Mouse (Mus musculus): ENCODE measurements around the gene Sgf29. TPM values are rescaled to one million over a fixed set of nuclear protein-coding genes. Genes with fewer than 3 reads are reported as not detected.

Sgf29 gene
- polyA plus RNA-seq, 1 experiment from 2014 or later, result 57.5 TPM

DNA sequence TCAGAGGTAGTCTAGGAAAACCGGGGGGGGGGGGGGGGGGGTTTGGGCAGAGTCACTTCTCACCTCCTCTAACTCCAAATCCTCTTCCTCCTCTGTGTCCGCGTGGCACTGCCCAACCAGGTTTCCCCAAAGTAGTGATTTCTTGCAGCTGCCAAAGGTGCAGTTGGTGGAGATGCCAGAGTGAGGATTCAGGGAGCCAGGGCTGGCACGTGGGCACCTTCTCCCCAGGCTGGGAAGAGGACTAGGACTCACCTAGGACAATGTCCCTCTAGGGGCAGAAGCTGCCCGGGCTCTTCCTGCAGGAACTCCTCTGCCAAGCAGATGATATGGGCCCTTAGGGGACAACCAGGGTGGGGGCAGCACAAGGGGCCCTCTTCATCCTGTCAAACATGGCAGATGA lies 42.6 kb downstream of the Sgf29 start:
- Histone ChIP-seq H3K9ac (replicated peaks; ENCODE audit: low read depth, low read length) (no peak overlapping the region), H3K27ac (ENCODE audit: low read length) (no peak overlapping the region), H3K36me3 (ENCODE audit: control insufficient read depth, insufficient read depth) (peaks cover 8% of the 10 kb centered on the region; the same call in 1 of the 2 replicates), H3K4me1 (replicated peaks; ENCODE audit: control insufficient read depth, insufficient read depth, low read length) (peaks cover 16% of the 10 kb centered on the region), H3K27me3 (replicated peaks; ENCODE audit: control insufficient read depth, insufficient read depth, low read length) (no peaks in the 10 kb centered on the region), H3K4me3 (replicated peaks; ENCODE audit: low read length) (no peak overlapping the region), H3K9me3 (ENCODE audit: control insufficient read depth, low read length) (no peaks in the 10 kb centered on the region), H3K4me2 (ENCODE audit: low read length) (no peak overlapping the region)
- no peak for ATAC-seq
- WGBS, result 82% methylated on average over 5 of the region's 5 CpGs

DNA sequence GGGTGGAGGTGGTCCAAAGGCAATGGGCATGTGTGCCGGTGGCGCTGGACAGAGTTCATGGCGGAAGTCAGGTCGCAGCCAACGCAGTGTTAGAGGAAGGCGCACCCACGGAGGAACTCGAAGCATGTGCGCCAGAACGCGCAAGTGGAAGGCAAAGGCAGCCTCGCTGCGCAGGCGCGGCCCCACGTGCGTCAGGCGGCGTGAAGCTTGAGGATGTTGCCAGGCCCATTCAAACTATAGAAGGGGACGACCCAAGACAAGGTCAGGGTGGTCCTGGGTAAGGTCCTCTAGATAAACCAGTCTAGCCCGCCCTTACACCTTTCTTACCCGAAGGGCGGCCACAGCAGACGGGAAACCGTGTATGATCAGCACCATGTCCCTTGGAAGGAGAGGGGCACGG lies 43.3 kb downstream of the Sgf29 start:
- Histone ChIP-seq H3K4me1 (replicated peaks; ENCODE audit: control insufficient read depth, insufficient read depth, low read length) (peaks cover 24% of the 10 kb centered on the region), H3K4me2 (ENCODE audit: low read length) (no peak overlapping the region), H3K27ac (ENCODE audit: low read length) (no peak overlapping the region), H3K9ac (replicated peaks; ENCODE audit: low read depth, low read length) (no peak overlapping the region), H3K9me3 (ENCODE audit: control insufficient read depth, low read length) (no peaks in the 10 kb centered on the region), H3K4me3 (replicated peaks; ENCODE audit: low read length) (no peak overlapping the region), H3K27me3 (replicated peaks; ENCODE audit: control insufficient read depth, insufficient read depth, low read length) (no peaks in the 10 kb centered on the region), H3K36me3 (ENCODE audit: control insufficient read depth, insufficient read depth) (peaks cover 8% of the 10 kb centered on the region; the same call in 1 of the 2 replicates)
- no peak for ATAC-seq
- 95% methylated on average over 26 of the region's 26 CpGs for WGBS

GRCm38 (mm10) chr7:126693256-126693655 lies 44.1 kb downstream of the Sgf29 start:
- Histone ChIP-seq H3K9ac (replicated peaks; ENCODE audit: low read depth, low read length) (no peak overlapping the region), H3K4me2 (ENCODE audit: low read length) (no peak overlapping the region), H3K9me3 (ENCODE audit: control insufficient read depth, low read length) (no peaks in the 10 kb centered on the region), H3K4me3 (replicated peaks; ENCODE audit: low read length) (no peak overlapping the region), H3K4me1 (replicated peaks; ENCODE audit: control insufficient read depth, insufficient read depth, low read length) (peaks cover 24% of the 10 kb centered on the region), H3K27me3 (replicated peaks; ENCODE audit: control insufficient read depth, insufficient read depth, low read length) (no peaks in the 10 kb centered on the region), H3K36me3 (ENCODE audit: control insufficient read depth, insufficient read depth) (peaks cover 8% of the 10 kb centered on the region; the same call in 1 of the 2 replicates), H3K27ac (ENCODE audit: low read length) (no peak overlapping the region)
- ATAC-seq, result no peak
- 28% methylated on average over 3 of the region's 3 CpGs for WGBS

DNA sequence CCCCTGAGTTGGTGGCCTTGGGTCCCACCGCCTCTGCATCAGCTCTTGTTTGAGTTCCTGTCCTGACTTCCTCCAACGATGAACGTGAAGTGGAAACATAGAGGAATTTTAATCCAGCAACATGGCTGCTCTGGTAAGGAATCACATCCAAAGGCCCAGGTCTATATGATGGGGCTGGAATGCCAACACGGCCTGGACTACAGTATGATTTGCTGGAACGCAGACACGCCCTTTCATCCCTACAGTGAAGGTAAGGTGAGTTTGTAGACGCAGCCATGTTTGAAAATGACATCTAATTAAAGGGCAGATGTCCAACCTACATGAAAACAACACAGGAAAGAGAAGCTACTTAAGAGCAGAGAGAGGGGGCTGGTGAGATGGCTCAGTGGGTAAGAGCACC lies 44.7 kb downstream of the Sgf29 start:
- Histone ChIP-seq H3K4me3 (replicated peaks; ENCODE audit: low read length) (no peak overlapping the region), H3K27me3 (replicated peaks; ENCODE audit: control insufficient read depth, insufficient read depth, low read length) (no peaks in the 10 kb centered on the region), H3K36me3 (ENCODE audit: control insufficient read depth, insufficient read depth) (peaks cover 8% of the 10 kb centered on the region; the same call in 1 of the 2 replicates), H3K4me1 (replicated peaks; ENCODE audit: control insufficient read depth, insufficient read depth, low read length) (peaks cover 24% of the 10 kb centered on the region), H3K9ac (replicated peaks; ENCODE audit: low read depth, low read length) (no peak overlapping the region), H3K4me2 (ENCODE audit: low read length) (peak overlapping the region; percentile 16; the same call in 1 of the 2 replicates), H3K9me3 (ENCODE audit: control insufficient read depth, low read length) (no peaks in the 10 kb centered on the region), H3K27ac (ENCODE audit: low read length) (no peak overlapping the region)
- no peak for ATAC-seq
- 85% methylated on average over 7 of the region's 7 CpGs for WGBS

DNA sequence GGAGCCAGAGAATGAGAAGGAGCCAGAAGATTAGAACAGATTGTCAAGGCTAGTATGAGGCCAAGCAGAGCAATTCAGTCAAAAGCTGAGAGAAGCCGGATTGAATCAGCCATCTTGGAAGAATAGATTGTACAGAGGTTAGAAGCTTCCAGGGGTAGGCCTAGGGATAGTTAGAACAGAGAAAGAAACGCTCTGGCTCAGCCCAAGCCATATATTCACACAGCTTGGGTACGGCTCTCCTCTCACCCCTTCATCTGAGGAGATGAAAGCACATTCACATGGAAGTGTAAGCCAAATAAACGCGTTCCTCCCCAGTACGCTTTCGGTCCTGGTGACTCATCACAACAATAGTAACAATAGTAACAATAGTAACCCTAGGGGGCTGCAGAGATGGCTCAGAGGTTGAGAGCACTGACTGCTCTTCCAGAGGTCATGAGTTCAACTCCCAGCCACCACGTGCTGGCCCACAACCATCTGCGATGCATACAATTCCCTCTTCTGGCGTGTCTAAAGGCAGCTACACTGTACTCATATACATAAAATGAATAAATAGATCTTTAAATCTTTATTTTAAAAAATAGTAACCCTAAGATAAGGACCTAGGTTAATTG lies 45.4 kb downstream of the Sgf29 start:
- H3K9me3 ChIP-seq (ENCODE audit: control insufficient read depth, low read length), result no peaks in the 10 kb centered on the region
- no peak for ATAC-seq
- H3K27me3 ChIP-seq (replicated peaks; ENCODE audit: control insufficient read depth, insufficient read depth, low read length), result no peaks in the 10 kb centered on the region
- H3K4me3 ChIP-seq (replicated peaks; ENCODE audit: low read length), result peak overlapping the region; percentile 78
- peak overlapping the region; percentile 85 for H3K9ac ChIP-seq (replicated peaks; ENCODE audit: low read depth, low read length)
- H3K27ac ChIP-seq (ENCODE audit: low read length), result peak overlapping the region; percentile 37; the same call in 1 of the 2 replicates
- H3K4me1 ChIP-seq (replicated peaks; ENCODE audit: control insufficient read depth, insufficient read depth, low read length), result peaks cover 24% of the 10 kb centered on the region
- H3K36me3 ChIP-seq (ENCODE audit: control insufficient read depth, insufficient read depth), result peaks cover 12% of the 10 kb centered on the region
- WGBS, result 28% methylated on average over 10 of the region's 10 CpGs
- peak overlapping the region; percentile 64 for H3K4me2 ChIP-seq (ENCODE audit: low read length)

DNA sequence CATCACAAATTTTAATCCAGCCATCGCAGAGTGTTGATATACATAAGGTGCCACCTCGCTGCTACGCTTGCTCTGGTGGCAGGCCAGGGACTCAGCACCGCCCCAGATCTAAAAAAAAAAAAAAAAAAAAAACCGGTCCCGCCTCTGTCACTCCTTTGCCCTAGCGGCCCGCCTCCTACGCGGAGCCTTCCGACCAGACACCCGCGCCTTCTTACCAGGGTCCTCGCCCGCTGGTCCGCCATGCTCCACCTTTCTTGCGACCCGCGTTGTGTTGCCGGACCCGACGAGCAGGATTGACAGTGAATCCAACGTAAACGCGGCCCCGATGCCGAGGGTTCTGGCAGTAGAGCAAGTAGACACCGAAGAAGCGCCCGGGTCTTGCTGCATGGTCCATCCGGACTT lies 46.1 kb downstream of the Sgf29 start, which contains the start of gene Bola2:
Bola2 (plus strand) TSS at position 192 of the 402 bp plus-strand sequence.
- no peaks in the 10 kb centered on the region for H3K27me3 ChIP-seq (replicated peaks; ENCODE audit: control insufficient read depth, insufficient read depth, low read length)
- peak within 1 kb of the TSS; percentile 92 for H3K27ac ChIP-seq (ENCODE audit: low read length)
- under 1% methylated on average over 29 of the region's 31 CpGs for WGBS
- peaks cover 24% of the 10 kb centered on the region for H3K4me1 ChIP-seq (replicated peaks; ENCODE audit: control insufficient read depth, insufficient read depth, low read length)
- peak; percentile 39 for ATAC-seq
- H3K4me2 ChIP-seq (ENCODE audit: low read length), result peak within 1 kb of the TSS; percentile 86
- peak within 1 kb of the TSS; percentile 85 for H3K9ac ChIP-seq (replicated peaks; ENCODE audit: low read depth, low read length)
- peaks cover 19% of the 10 kb centered on the region for H3K36me3 ChIP-seq (ENCODE audit: control insufficient read depth, insufficient read depth)
- H3K9me3 ChIP-seq (ENCODE audit: control insufficient read depth, low read length), result no peaks in the 10 kb centered on the region
- H3K4me3 ChIP-seq (replicated peaks; ENCODE audit: low read length), result peak within 1 kb of the TSS; percentile 78

GRCm38 (mm10) chr7:126695631-126696207 lies 46.6 kb downstream of the Sgf29 start, which contains the start of gene Slx1b:
Gene Slx1b, minus strand, starts transcription at chr7:126695784.
- peak; percentile 97 for ATAC-seq

DNA sequence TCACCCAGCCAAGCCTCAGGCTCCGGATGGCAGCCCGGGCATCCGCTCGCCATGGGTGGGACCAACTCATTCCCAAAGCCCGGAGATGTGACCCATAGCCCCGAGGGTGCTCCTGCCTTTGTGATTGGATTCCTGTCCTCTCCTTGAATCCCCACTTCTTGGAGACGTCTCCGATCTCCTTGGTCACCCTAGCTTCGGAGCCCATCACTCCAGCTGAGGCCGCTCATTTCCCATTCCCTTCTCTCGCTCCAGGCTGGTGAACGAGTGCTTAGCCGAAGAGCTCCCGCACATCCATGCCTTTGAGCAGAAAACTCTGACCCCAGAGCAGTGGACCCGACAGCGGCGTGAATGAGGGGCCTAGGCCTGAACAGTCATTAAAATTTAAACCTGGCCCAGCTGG lies 47.2 kb downstream of the Sgf29 start:
- Histone ChIP-seq H3K4me1 (replicated peaks; ENCODE audit: control insufficient read depth, insufficient read depth, low read length) (peaks cover 31% of the 10 kb centered on the region), H3K9ac (replicated peaks; ENCODE audit: low read depth, low read length) (peak overlapping the region; percentile 79), H3K27me3 (replicated peaks; ENCODE audit: control insufficient read depth, insufficient read depth, low read length) (no peaks in the 10 kb centered on the region), H3K27ac (ENCODE audit: low read length) (no peak overlapping the region; the same call in 1 of the 2 replicates), H3K4me3 (replicated peaks; ENCODE audit: low read length) (peak overlapping the region; percentile 78), H3K36me3 (ENCODE audit: control insufficient read depth, insufficient read depth) (peaks cover 15% of the 10 kb centered on the region), H3K4me2 (ENCODE audit: low read length) (peak overlapping the region; percentile 86), H3K9me3 (ENCODE audit: control insufficient read depth, low read length) (no peaks in the 10 kb centered on the region)
- WGBS, result 4% methylated on average over 17 of the region's 17 CpGs
- no peak for ATAC-seq

More at GRCm38 (mm10) chr7:126695631-126696207, 46.6 kb downstream of the Sgf29 start, which contains the start of gene Slx1b:
- H3K36me3 ChIP-seq (ENCODE audit: control insufficient read depth, insufficient read depth), result peaks cover 19% of the 10 kb centered on the region
- no peaks in the 10 kb centered on the region for H3K9me3 ChIP-seq (ENCODE audit: control insufficient read depth, low read length)
- peak within 1 kb of the TSS; percentile 85 for H3K9ac ChIP-seq (replicated peaks; ENCODE audit: low read depth, low read length)
- WGBS, result under 1% methylated on average over 39 of the region's 40 CpGs
- H3K27ac ChIP-seq (ENCODE audit: low read length), result peak within 1 kb of the TSS; percentile 92
- H3K4me3 ChIP-seq (replicated peaks; ENCODE audit: low read length), result peak within 1 kb of the TSS; percentile 78
- H3K4me1 ChIP-seq (replicated peaks; ENCODE audit: control insufficient read depth, insufficient read depth, low read length), result peaks cover 26% of the 10 kb centered on the region
- H3K27me3 ChIP-seq (replicated peaks; ENCODE audit: control insufficient read depth, insufficient read depth, low read length), result no peaks in the 10 kb centered on the region
- peak within 1 kb of the TSS; percentile 86 for H3K4me2 ChIP-seq (ENCODE audit: low read length)

GRCm38 (mm10) chr7:126696886-126697285 lies 47.8 kb downstream of the Sgf29 start:
- Histone ChIP-seq H3K4me3 (replicated peaks; ENCODE audit: low read length) (peak overlapping the region; percentile 78), H3K36me3 (ENCODE audit: control insufficient read depth, insufficient read depth) (peaks cover 11% of the 10 kb centered on the region), H3K4me2 (ENCODE audit: low read length) (peak overlapping the region; percentile 86), H3K27ac (ENCODE audit: low read length) (no peak overlapping the region), H3K27me3 (replicated peaks; ENCODE audit: control insufficient read depth, insufficient read depth, low read length) (no peaks in the 10 kb centered on the region), H3K9ac (replicated peaks; ENCODE audit: low read depth, low read length) (peak overlapping the region; percentile 79; the same call in 1 of the 2 replicates), H3K9me3 (ENCODE audit: control insufficient read depth, low read length) (no peaks in the 10 kb centered on the region), H3K4me1 (replicated peaks; ENCODE audit: control insufficient read depth, insufficient read depth, low read length) (peaks cover 36% of the 10 kb centered on the region)
- no peak for ATAC-seq
- WGBS, result 71% methylated on average over 3 of the region's 3 CpGs

Data from forebrain, embryonic 16.5 days (tissue).